In genomic region chr11:95117030-95117429, GRCm38 (mm10) we compare ENCODE assay signal across 8 mouse cellular contexts. TPM values are rescaled to one million over a fixed set of nuclear protein-coding genes. Genes with fewer than 3 reads are reported as not detected.
DNase-seq lines count a peak whose midpoint lies in the region; ATAC-seq and TF ChIP-seq lines count a peak whose summit lies in the region.

No protein-coding gene starts in this region.

- peak overlapping the region; percentile 15 for H3ac ChIP-seq in C2C12 (ENCODE audit: control insufficient read depth, insufficient read length, low read depth)

- H3K4me3 ChIP-seq in C2C12 (ENCODE audit: insufficient read depth, poor library complexity, severe bottlenecking): no peak overlapping the region
- no peak overlapping the region for H3K4me3 ChIP-seq in kidney, embryonic 16.5 days (ENCODE audit: low read length)
- no peak overlapping the region for H3K4me3 ChIP-seq in limb, embryonic 14.5 days (replicated peaks; ENCODE audit: low read length)

- H3K79me2 ChIP-seq in C2C12 (ENCODE audit: control insufficient read depth, insufficient read depth): peaks cover 25% of the 10 kb centered on the region

- peak; percentile 53 for DNase-seq in adrenal gland, adult 8-10 months
- peak; percentile 75 for DNase-seq in embryo, embryonic 9.5 days (ENCODE audit: extremely low spot score)
- peak; percentile 62 for DNase-seq in heart, adult 8-10 months (ENCODE audit: low spot score)
- peak; percentile 87 for DNase-seq in limb, embryonic 14.5 days (ENCODE audit: low spot score)
- DNase-seq in naive thymus-derived CD4-positive, alpha-beta T cell, adult 2 months (ENCODE audit: low read depth): peak; percentile 80
- peak; percentile 60 for DNase-seq in telencephalon, adult 2 months (ENCODE audit: low read depth, low spot score)

- peaks cover 3% of the 10 kb centered on the region for H3K27me3 ChIP-seq in C2C12 (ENCODE audit: control insufficient read depth, insufficient read depth, insufficient read length)
- peaks cover 38% of the 10 kb centered on the region for H3K27me3 ChIP-seq in kidney, embryonic 16.5 days (ENCODE audit: insufficient read depth, low read length)
- peaks cover 33% of the 10 kb centered on the region for H3K27me3 ChIP-seq in limb, embryonic 14.5 days (ENCODE audit: control insufficient read depth, insufficient read depth, low read length)

- TF ChIP-seq POLR2A in limb, embryonic 14.5 days (IDR thresholded peaks at IDR 0.05; ENCODE audit: borderline replicate concordance, extremely low read depth, insufficient read depth, insufficient read length): no peak

- H3K9me3 ChIP-seq in kidney, embryonic 16.5 days (ENCODE audit: low read length): no peaks in the 10 kb centered on the region
- H3K9me3 ChIP-seq in limb, embryonic 14.5 days (ENCODE audit: control insufficient read depth, low read length): no peaks in the 10 kb centered on the region

- ATAC-seq in kidney, embryonic 16.5 days (ENCODE audit: low FRiP score, low TSS enrichment): peak; percentile 65
- peak; percentile 62 for ATAC-seq in limb, embryonic 14.5 days (ENCODE audit: low FRiP score, low read depth)

- H3K9ac ChIP-seq in kidney, embryonic 16.5 days (replicated peaks; ENCODE audit: low read length): no peak overlapping the region
- no peak overlapping the region for H3K9ac ChIP-seq in limb, embryonic 14.5 days (ENCODE audit: low read depth, low read length, severe bottlenecking)

- peak; percentile 73 for TF ChIP-seq CTCF in C2C12 (IDR thresholded peaks at IDR 0.05; ENCODE audit: control insufficient read depth, insufficient read depth, insufficient read length)

- H3K4me1 ChIP-seq in kidney, embryonic 16.5 days (ENCODE audit: insufficient read depth, low read length): peaks cover 27% of the 10 kb centered on the region; the same call in 1 of the 2 replicates
- H3K4me1 ChIP-seq in limb, embryonic 14.5 days (ENCODE audit: control insufficient read depth, insufficient read depth, low read length): peaks cover 11% of the 10 kb centered on the region; the same call in 1 of the 2 replicates

- peaks cover 14% of the 10 kb centered on the region for H3K79me3 ChIP-seq in C2C12 (ENCODE audit: low read depth)

- H3K4me2 ChIP-seq in kidney, embryonic 16.5 days (replicated peaks; ENCODE audit: low read depth, low read length): no peak overlapping the region
- H3K4me2 ChIP-seq in limb, embryonic 14.5 days (replicated peaks; ENCODE audit: low read depth, low read length, severe bottlenecking): no peak overlapping the region

- peaks cover 4% of the 10 kb centered on the region for H3K36me3 ChIP-seq in C2C12 (ENCODE audit: control insufficient read depth, insufficient read depth)
- no peaks in the 10 kb centered on the region for H3K36me3 ChIP-seq in kidney, embryonic 16.5 days (ENCODE audit: insufficient read depth, low read length)
- no peaks in the 10 kb centered on the region for H3K36me3 ChIP-seq in limb, embryonic 14.5 days (ENCODE audit: control insufficient read depth, insufficient read depth, low read length)

- H3K27ac ChIP-seq in kidney, embryonic 16.5 days (ENCODE audit: low read length): no peak overlapping the region
- no peak overlapping the region for H3K27ac ChIP-seq in limb, embryonic 14.5 days (replicated peaks; ENCODE audit: low read depth, low read length)

- WGBS in kidney, embryonic 16.5 days: 2% methylated on average over 6 of the region's 6 CpGs
- 0% methylated on average over 5 of the region's 6 CpGs for WGBS in limb, embryonic 14.5 days

TF ChIP-seq in C2C12, 6 proteins besides CTCF, POLR2A, EP300 and RAD21:
- TF ChIP-seq USF1 (IDR thresholded peaks at IDR 0.05; ENCODE audit: low read depth) (no peak), MYOD1 (IDR thresholded peaks at IDR 0.05; ENCODE audit: control insufficient read depth, insufficient read length, low read depth) (no peak), MAX (IDR thresholded peaks at IDR 0.05) (no peak), MYOG (IDR thresholded peaks at IDR 0.05; ENCODE audit: control insufficient read depth, extremely low read depth, insufficient read length) (no peak), CEBPB (IDR thresholded peaks at IDR 0.05; ENCODE audit: low read depth) (no peak), FOSL1 (IDR thresholded peaks at IDR 0.05; ENCODE audit: insufficient read depth, low read length, poor library complexity, severe bottlenecking) (no peak)

RNA-seq across cellular contexts. Expression of gene Dlx3, which starts 2.9 kb away (rescaled TPM):
- 31.8 TPM for polyA plus RNA-seq in C2C12 (2012; fragmentation: generic; extraction: Trizol)
- total RNA-seq in adrenal gland, adult 8-10 months (2022): not detected
- not detected for total RNA-seq in heart, adult 8-10 months (2022)
- polyA plus RNA-seq in kidney, embryonic 16.5 days (2015; fragmentation: Nextera tagmentation; extraction: Ambion mirVana): 1.1 TPM in 2 replicates
- 8.3 and 8.6 TPM in 2 replicates for polyA plus RNA-seq in limb, embryonic 14.5 days (2012; rRNA removed)
- 14.3 and 16.3 TPM in 2 replicates for polyA plus RNA-seq in limb, embryonic 14.5 days (2014; fragmentation: Nextera tagmentation; extraction: Ambion mirVana)

RNA-seq across cellular contexts. Expression of gene Dlx4, which starts 29.0 kb away (rescaled TPM):
- polyA plus RNA-seq in C2C12 (2012; fragmentation: generic; extraction: Trizol): 0.37 TPM
- total RNA-seq in adrenal gland, adult 8-10 months (2022): under 1 TPM in 2 of 4 experiments, not detected in 2; 0.28 to 0.32 TPM
- total RNA-seq in heart, adult 8-10 months (2022): not detected
- polyA plus RNA-seq in kidney, embryonic 16.5 days (2015; fragmentation: Nextera tagmentation; extraction: Ambion mirVana): 0.08 TPM in 1 of 2 replicates, not detected in the other
- polyA plus RNA-seq in limb, embryonic 14.5 days (2012; rRNA removed): 2.0 and 2.4 TPM in 2 replicates
- 3.3 and 3.4 TPM in 2 replicates for polyA plus RNA-seq in limb, embryonic 14.5 days (2014; fragmentation: Nextera tagmentation; extraction: Ambion mirVana)

RNA-seq across cellular contexts. Expression of gene Itga3, which starts 40.4 kb away (rescaled TPM):
- polyA plus RNA-seq in C2C12 (2012; fragmentation: generic; extraction: Trizol): 51.1 TPM
- total RNA-seq in adrenal gland, adult 8-10 months (2022): 10 to 100 TPM; 40.8 to 74.6 (median 49.9) TPM
- 10 to 100 TPM in 1 of 4 experiments, 1 to 10 TPM in 3; 9.1 to 10.3 (median 9.8) TPM for total RNA-seq in heart, adult 8-10 months (2022)
- 25.5 and 25.8 TPM in 2 replicates for polyA plus RNA-seq in kidney, embryonic 16.5 days (2015; fragmentation: Nextera tagmentation; extraction: Ambion mirVana)
- 12.7 and 14.3 TPM in 2 replicates for polyA plus RNA-seq in limb, embryonic 14.5 days (2012; rRNA removed)
- polyA plus RNA-seq in limb, embryonic 14.5 days (2014; fragmentation: Nextera tagmentation; extraction: Ambion mirVana): 8.6 and 10.0 TPM in 2 replicates
